Mouse (Mus musculus) liver, adult 2 months (tissue): Measurements from ENCODE around the gene Clec10a. TPM values are rescaled to one million over a fixed set of nuclear protein-coding genes. Genes with fewer than 3 reads are reported as not detected.
"Not testable (repeated sequence)": the region's sequence is repeated elsewhere in the genome, so short reads cannot be mapped to it uniquely, and the experiment has no call there.

Experiments
- DNase-seq: peaks from one replicate; pipeline ENCODE4 v3.0.0-alpha.2; 2011; ENCODE audit warnings: low read depth, low spot score; ENCODE audit errors: extremely low read depth
- H3K27ac ChIP-seq: fragments of 200-500 bp; replicated peaks from 2 replicates; pipeline ENCODE4 v1.5.1; 2012; ENCODE audit warnings: low read depth, mild to moderate bottlenecking, control low read depth, inconsistent platforms, low read length; ENCODE audit not compliant: insufficient read depth
- H3K27me3 ChIP-seq: fragments of 200-500 bp; 2 replicates; pipeline ENCODE4 v1.6.1; 2012; ENCODE audit warnings: mild to moderate bottlenecking, moderate library complexity, low read length, inconsistent platforms; ENCODE audit not compliant: control insufficient read depth, insufficient read depth
- H3K36me3 ChIP-seq: fragments of 200-500 bp; 2 replicates; pipeline ENCODE4 v1.6.1; 2012; ENCODE audit warnings: low read length, inconsistent platforms; ENCODE audit not compliant: control insufficient read depth, insufficient read depth
- H3K4me1 ChIP-seq: fragments of 200-500 bp; 2 replicates; pipeline ENCODE4 v1.6.1; 2011; ENCODE audit warnings: low read length; ENCODE audit not compliant: control insufficient read depth, insufficient read depth
- H3K4me3 ChIP-seq: fragments of 200-500 bp; 2 replicates; pipeline ENCODE4 v1.5.1; 2011; ENCODE audit warnings: low read depth, mild to moderate bottlenecking, control low read depth, low read length, moderate library complexity; ENCODE audit not compliant: insufficient read depth
- H3K79me2 ChIP-seq: fragments of 200-500 bp; 2 replicates; pipeline ENCODE4 v1.6.1; 2012; ENCODE audit warnings: inconsistent platforms, mild to moderate bottlenecking, low read length, moderate library complexity; ENCODE audit not compliant: control insufficient read depth, insufficient read depth
- H3K9ac ChIP-seq: fragments of 200-500 bp; 2 replicates; pipeline ENCODE4 v1.6.1; 2012; ENCODE audit warnings: low read depth, mild to moderate bottlenecking, control low read depth, inconsistent platforms, low read length
- CTCF ChIP-seq: fragments of 200-500 bp; IDR thresholded peaks from 2 replicates; pipeline ENCODE4 v1.5.1; 2011; ENCODE audit warnings: low read depth, low read length, control low read depth
- POLR2A ChIP-seq: fragments of 200-500 bp; IDR thresholded peaks from 2 replicates; pipeline ENCODE4 v1.6.1; 2011; ENCODE audit warnings: low read length, control low read depth; ENCODE audit not compliant: insufficient read depth; ENCODE audit errors: extremely low read depth
- WGBS: fragments of 180-500 bp; shearing (Covaris S2); methylation state at CpG from one replicate; pipeline ENCODE4 v1.1.7; 2018; 5-methylcytosine and 5-hydroxymethylcytosine counted together
- polyA plus RNA-seq: library from polyadenylated mRNA; depleted of rRNA; stranded (reverse); fragments of >200 nt; gene quantifications from 2 replicates; pipeline ENCODE4 v1.2.3, GENCODE M21; 2012; rRNA removed
- total RNA-seq: library from RNA; depleted of rRNA; stranded (reverse); fragments of >200 nt; gene quantifications from 2 replicates; pipeline ENCODE4 v1.2.3, GENCODE M21; 2014; rRNA removed

Clec10a gene
- total RNA-seq: 0.55 and 0.67 TPM in 2 replicates
- polyA plus RNA-seq: 0.27 and 0.95 TPM in 2 replicates

DNA sequence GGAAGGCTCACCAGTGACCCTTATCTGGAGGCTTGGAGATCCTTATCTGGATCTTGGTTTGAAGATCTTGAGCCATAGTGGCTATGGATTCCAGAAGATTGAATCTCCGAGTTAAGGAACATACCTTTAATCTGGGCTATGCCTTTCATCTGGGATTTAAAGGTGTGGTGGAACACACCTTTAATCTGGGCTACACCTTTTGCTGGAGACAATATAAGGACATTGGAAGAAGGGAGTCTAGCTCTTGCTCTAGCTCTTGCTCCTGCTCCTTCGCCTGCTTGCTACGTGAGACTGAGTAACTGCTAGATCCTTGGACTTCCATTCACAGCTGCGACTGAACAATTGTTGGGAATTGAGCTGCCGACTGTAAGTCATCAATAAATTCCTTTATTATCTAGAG is at the start of gene Clec10a:
Gene Clec10a, plus strand, starts transcription at position 301 of the 400 bp plus-strand sequence.
- H3K4me3 ChIP-seq, H3K27ac ChIP-seq, H3K4me1 ChIP-seq, H3K9ac ChIP-seq, H3K79me2 ChIP-seq, DNase-seq, H3K27me3 ChIP-seq, H3K36me3 ChIP-seq: not testable (repeated sequence)
- no CpG with 5 or more reads among the region's 5 CpGs for WGBS

GRCm38 (mm10) chr11:70107085-70107484 is 48.9 kb upstream of the Clec10a start:
- WGBS: 80% methylated on average over 8 of the region's 8 CpGs
- TF ChIP-seq POLR2A: no peak
- no peak for TF ChIP-seq CTCF
- H3K27me3 ChIP-seq: no peaks in the 10 kb centered on the region
- H3K9ac ChIP-seq: no peak overlapping the region
- H3K36me3 ChIP-seq: peaks cover 4% of the 10 kb centered on the region; the same call in 1 of the 2 replicates
- H3K27ac ChIP-seq: no peak overlapping the region
- no peaks in the 10 kb centered on the region for H3K4me1 ChIP-seq
- no peak for DNase-seq
- no peak overlapping the region for H3K4me3 ChIP-seq
- H3K79me2 ChIP-seq: no peaks in the 10 kb centered on the region

GRCm38 (mm10) chr11:70110146-70110545 is 45.9 kb upstream of the Clec10a start:
- H3K27me3 ChIP-seq: no peaks in the 10 kb centered on the region
- H3K79me2 ChIP-seq: no peaks in the 10 kb centered on the region
- H3K4me1 ChIP-seq: no peaks in the 10 kb centered on the region
- TF ChIP-seq CTCF (peak; percentile 82), POLR2A (no peak)
- H3K36me3 ChIP-seq: 0 out of 2 replicates have a peak, but pooled peaks cover 2% of the 10 kb centered on the region
- H3K4me3 ChIP-seq: no peak overlapping the region
- no peak overlapping the region for H3K27ac ChIP-seq
- peak; percentile 43 for DNase-seq
- 75% methylated on average over 3 of the region's 3 CpGs for WGBS
- H3K9ac ChIP-seq: no peak overlapping the region

GRCm38 (mm10) chr11:70114562-70114961 is 41.4 kb upstream of the Clec10a start:
- Histone ChIP-seq H3K27me3 (no peaks in the 10 kb centered on the region), H3K36me3 (no peaks in the 10 kb centered on the region), H3K4me3 (no peak overlapping the region), H3K27ac (no peak overlapping the region), H3K4me1 (no peaks in the 10 kb centered on the region), H3K79me2 (no peaks in the 10 kb centered on the region), H3K9ac (no peak overlapping the region)
- TF ChIP-seq CTCF: no peak
- no peak for TF ChIP-seq POLR2A
- 60% methylated on average over 4 of the region's 4 CpGs for WGBS
- no peak for DNase-seq

DNA sequence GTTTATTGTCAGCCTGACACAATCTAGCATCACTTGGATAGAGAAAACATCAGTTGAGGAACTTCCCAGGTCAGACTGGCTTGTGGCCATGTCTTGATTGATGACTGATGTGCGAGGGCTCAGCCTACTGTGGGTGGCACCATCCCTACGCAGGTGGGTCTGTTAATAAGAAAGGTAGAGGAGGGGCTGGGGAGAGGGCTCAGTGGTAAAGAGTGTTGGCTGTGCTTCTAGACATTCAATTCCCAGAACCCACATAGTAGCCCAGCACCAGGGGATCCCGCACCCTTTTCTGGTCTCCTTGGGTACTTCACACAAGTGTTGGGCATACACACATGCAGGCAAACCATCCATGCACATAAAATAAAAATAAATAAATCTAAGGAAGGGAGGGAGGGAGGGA is 40.1 kb upstream of the Clec10a start:
- H3K36me3 ChIP-seq: no peaks in the 10 kb centered on the region
- WGBS: 99% methylated on average over 3 of the region's 3 CpGs

GRCm38 (mm10) chr11:70129926-70130379 is 26.0 kb upstream of the Clec10a start, which contains the start of gene Mgl2:
Gene Mgl2, plus strand, starts transcription at chr11:70130329.
- no peaks in the 10 kb centered on the region for H3K27me3 ChIP-seq
- WGBS: 68% methylated on average over 9 of the region's 9 CpGs
- H3K4me3 ChIP-seq: no peak within 1 kb of the TSS
- TF ChIP-seq POLR2A: no peak
- no peak for TF ChIP-seq CTCF
- H3K79me2 ChIP-seq: no peaks in the 10 kb centered on the region
- H3K27ac ChIP-seq: no peak within 1 kb of the TSS
- no peak for DNase-seq
- no peak within 1 kb of the TSS for H3K9ac ChIP-seq
- no peaks in the 10 kb centered on the region; the same call in 1 of the 2 replicates for H3K4me1 ChIP-seq
- H3K36me3 ChIP-seq: no peaks in the 10 kb centered on the region

More for the DNA sequence above, 40.1 kb upstream of the Clec10a start:
- Histone ChIP-seq H3K9ac (no peak overlapping the region), H3K4me3 (no peak overlapping the region), H3K27ac (no peak overlapping the region), H3K27me3 (no peaks in the 10 kb centered on the region), H3K4me1 (no peaks in the 10 kb centered on the region), H3K79me2 (no peaks in the 10 kb centered on the region)
- TF ChIP-seq CTCF: no peak
- TF ChIP-seq POLR2A: no peak
- no peak for DNase-seq

DNA sequence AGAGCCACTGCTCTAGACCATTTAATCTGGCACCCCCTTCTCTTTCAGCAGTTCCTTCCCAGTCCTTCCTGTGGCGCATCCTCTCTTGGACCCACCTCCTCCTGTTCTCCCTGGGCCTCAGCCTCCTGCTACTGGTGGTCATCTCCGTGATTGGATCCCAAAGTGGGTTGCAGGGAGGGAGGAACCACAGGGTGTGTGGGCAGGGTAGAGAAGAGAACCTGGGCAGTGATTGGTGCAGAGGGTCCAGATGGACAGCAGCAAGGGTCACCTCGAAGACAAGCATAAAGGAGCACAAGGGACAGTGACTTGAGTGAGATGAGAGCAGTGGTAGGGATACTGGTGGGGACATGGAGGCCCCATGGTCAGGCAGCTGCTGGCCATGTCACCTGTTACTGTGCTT is 21.0 kb upstream of the Clec10a start:
- DNase-seq, H3K36me3 ChIP-seq, H3K79me2 ChIP-seq, H3K27me3 ChIP-seq, H3K4me1 ChIP-seq, H3K27ac ChIP-seq, H3K9ac ChIP-seq, H3K4me3 ChIP-seq: not testable (repeated sequence)
- WGBS: 85% methylated on average over 3 of the region's 3 CpGs

DNA sequence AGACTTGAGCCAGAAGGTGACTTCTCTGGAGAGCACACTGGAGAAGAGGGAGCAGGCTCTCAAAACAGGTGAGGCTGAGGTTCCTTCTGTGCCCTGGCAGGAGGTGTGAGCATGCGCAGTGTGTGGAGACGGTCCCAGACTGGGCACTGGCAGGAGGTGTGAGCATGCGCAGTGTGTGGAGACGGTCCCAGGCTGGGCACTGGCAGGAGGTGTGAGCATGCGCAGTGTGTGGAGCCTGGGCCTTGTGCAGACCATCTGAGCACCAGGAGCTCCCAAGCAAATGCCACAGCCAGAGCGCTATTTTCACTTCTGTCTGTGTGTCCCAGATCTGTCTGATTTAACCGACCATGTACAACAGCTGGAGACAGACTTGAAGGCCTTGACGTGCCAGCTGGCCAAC is 20.1 kb upstream of the Clec10a start:
- H3K27ac ChIP-seq, H3K9ac ChIP-seq, H3K79me2 ChIP-seq, H3K36me3 ChIP-seq, H3K4me3 ChIP-seq, DNase-seq, H3K27me3 ChIP-seq, H3K4me1 ChIP-seq: not testable (repeated sequence)
- WGBS: 93% methylated on average over 8 of the region's 8 CpGs
